Mouse (Mus musculus) small intestine, adult 2 months (tissue): ENCODE data around the gene Tpst1.

Experiments
- CTCF ChIP-seq: fragments of 200-500 bp; IDR thresholded peaks from 2 replicates; pipeline ENCODE4 v1.5.1; 2012; ENCODE audit warnings: low read depth, mild to moderate bottlenecking, control low read depth, inconsistent platforms, low read length, moderate library complexity, mixed read lengths; ENCODE audit not compliant: insufficient replicate concordance, insufficient read length; ENCODE audit errors: extremely low read depth
- POLR2A ChIP-seq: fragments of 200-500 bp; IDR thresholded peaks from 2 replicates; pipeline ENCODE4 v1.6.1; 2012; ENCODE audit warnings: low read depth, mild to moderate bottlenecking, control low read depth, inconsistent platforms, low read length, moderate library complexity

GRCm38 (mm10) chr5:130112653-130113052, 39.5 kb downstream of the Tpst1 start:
- TF ChIP-seq CTCF (no peak), POLR2A (no peak)
